Mouse (Mus musculus): ENCODE measurements around the gene Eid2b. TPM values are rescaled to one million over a fixed set of nuclear protein-coding genes. Genes with fewer than 3 reads are reported as not detected.

Eid2b gene
- total RNA-seq, 2 experiments from 2014 or later = 41.8 to 44.2 TPM

Other genes starting within 250 kb of the Eid2b start
- gene Psmc4, start 227.6 kb upstream of the Eid2b start, total RNA-seq (2021) = 100 to 1,000 TPM; 128 to 135 TPM
- gene Fcgbp, start 206.5 kb upstream of the Eid2b start, total RNA-seq (2021) = under 1 TPM; 0.15 to 0.36 TPM
- gene 9530053A07Rik, start 148.3 kb upstream of the Eid2b start, total RNA-seq (2021) = not detected
- 10 to 100 TPM; 69.4 to 74.5 TPM for gene Fbl, start 108.0 kb upstream of the Eid2b start, total RNA-seq (2021)
- 10 to 100 TPM; 32.9 to 34.8 TPM for gene Dyrk1b, start 98.3 kb upstream of the Eid2b start, total RNA-seq (2021)
- 10 to 100 TPM; 73.5 to 79.5 TPM for gene Eid2, start 9.9 kb upstream of the Eid2b start, total RNA-seq (2021)
- 1 to 10 TPM; 2.9 to 4.5 TPM for gene Selenov, start 13.4 kb downstream of the Eid2b start, total RNA-seq (2021)
- gene Dll3, start 24.5 kb downstream of the Eid2b start, total RNA-seq (2021) = 1 to 10 TPM; 1.8 to 3.1 TPM
- gene Timm50, start 34.3 kb downstream of the Eid2b start, total RNA-seq (2021) = 10 to 100 TPM; 44.7 to 49.0 TPM
- 100 to 1,000 TPM; 113 to 114 TPM for gene Supt5, start 61.0 kb downstream of the Eid2b start, total RNA-seq (2021)
- gene Rps16, start 72.9 kb downstream of the Eid2b start, total RNA-seq (2021) = 100 to 1,000 TPM; 642 to 668 TPM
- gene Plekhg2, start 94.9 kb downstream of the Eid2b start, total RNA-seq (2021) = 10 to 100 TPM; 10.0 to 12.3 TPM
- gene Zfp36, start 102.5 kb downstream of the Eid2b start, total RNA-seq (2021) = 1 to 10 TPM; 1.8 to 2.4 TPM
- gene Med29, start 115.0 kb downstream of the Eid2b start, total RNA-seq (2021) = 10 to 100 TPM; 18.5 to 19.3 TPM
- 10 to 100 TPM; 65.3 to 66.1 TPM for gene Paf1, start 115.2 kb downstream of the Eid2b start, total RNA-seq (2021)
- 1 to 10 TPM; 3.3 to 5.0 TPM for gene Gmfg, start 159.7 kb downstream of the Eid2b start, total RNA-seq (2021)
- 100 to 1,000 TPM; 106 to 112 TPM for gene Lrfn1, start 174.2 kb downstream of the Eid2b start, total RNA-seq (2021)
- gene Ifnl2, start 232.7 kb downstream of the Eid2b start, total RNA-seq (2021) = not detected
- not detected for gene Ifnl3, start 245.1 kb downstream of the Eid2b start, total RNA-seq (2021)